Mouse (Mus musculus) B cell, adult (primary cell): ENCODE data around the gene Cxcl13. TPM values are rescaled to one million over a fixed set of nuclear protein-coding genes. Genes with fewer than 3 reads are reported as not detected.

Experiments used
- total RNA-seq: library from RNA; stranded (reverse); gene quantifications from 4 replicates; pipeline ENCODE4 v1.2.4, GENCODE M21; 2023; ENCODE audit not compliant: inconsistent age

Gene Cxcl13
- 0.45 TPM in 1 of 4 replicates, not detected in the others for total RNA-seq

DNA sequence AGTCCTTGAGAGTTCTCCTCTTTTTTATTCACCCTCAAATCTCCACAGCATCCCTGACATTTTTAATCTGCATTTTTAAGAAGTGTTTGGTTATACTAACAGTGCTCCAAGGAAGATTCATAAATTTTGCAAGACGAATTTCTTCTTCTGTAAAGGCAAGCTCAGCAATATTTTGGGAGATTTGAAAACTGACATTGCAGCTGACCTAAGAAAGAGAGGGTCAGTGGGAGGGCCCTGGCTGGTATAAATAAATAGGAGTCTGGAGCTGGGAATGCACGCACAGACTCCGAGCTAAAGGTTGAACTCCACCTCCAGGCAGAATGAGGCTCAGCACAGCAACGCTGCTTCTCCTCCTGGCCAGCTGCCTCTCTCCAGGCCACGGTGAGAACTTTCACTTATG is at the start of gene Cxcl13:
Gene Cxcl13, plus strand, starts transcription at position 301 of the 400 bp plus-strand sequence.

Other genes with a start within 250 kb of the Cxcl13 start
- not detected in 4 replicates for gene Gm7978, start 220.8 kb upstream of the Cxcl13 start, total RNA-seq
- not detected in 4 replicates for gene Gm7982, start 214.9 kb upstream of the Cxcl13 start, total RNA-seq
- gene E330014E10Rik, start 181.0 kb upstream of the Cxcl13 start, total RNA-seq: not detected in 4 replicates
- gene Cnot6l, start 207.2 kb downstream of the Cxcl13 start, total RNA-seq: 170 to 226 TPM (median 191 TPM) in 4 replicates